Mouse (Mus musculus) hindbrain, postnatal 0 days (tissue): ENCODE data around the gene Me3. TPM values are rescaled to one million over a fixed set of nuclear protein-coding genes. Genes with fewer than 3 reads are reported as not detected.

Experiments used
- ATAC-seq: fragments of 200-750 bp; cut with Nextera tagmentation; 2 replicates; pipeline ENCODE4 v1.8.0; 2017; ENCODE audit warnings: mild to moderate bottlenecking, moderate TSS enrichment, moderate library complexity
- DNase-seq: peaks from one replicate; pipeline ENCODE4 v3.0.0-alpha.2; 2015; ENCODE audit warnings: low spot score
- H3K27ac ChIP-seq: fragments of 300-500 bp; sonication (generic); 2 replicates; pipeline ENCODE4 v1.5.1; 2014; ENCODE audit warnings: mild to moderate bottlenecking
- H3K27me3 ChIP-seq: fragments of 300-500 bp; sonication (generic); 2 replicates; pipeline ENCODE4 v1.6.1; 2014; ENCODE audit warnings: low read length, mixed read lengths; ENCODE audit not compliant: insufficient read depth
- H3K36me3 ChIP-seq: fragments of 300-500 bp; sonication (generic); 2 replicates; pipeline ENCODE4 v1.6.1; 2014; ENCODE audit warnings: low read length, mixed read lengths; ENCODE audit not compliant: insufficient read depth
- H3K4me1 ChIP-seq: fragments of 300-500 bp; sonication (generic); 2 replicates; pipeline ENCODE4 v1.6.1; 2014; ENCODE audit warnings: antibody characterized with exemption, low read length, mixed read lengths; ENCODE audit not compliant: insufficient read depth
- H3K4me2 ChIP-seq: fragments of 300-500 bp; sonication (generic); 2 replicates; pipeline ENCODE4 v1.6.1; 2014; ENCODE audit warnings: low read depth, mild to moderate bottlenecking, low read length, moderate library complexity, mixed read lengths
- H3K4me3 ChIP-seq: fragments of 300-500 bp; sonication (generic); 2 replicates; pipeline ENCODE4 v1.5.1; 2014; ENCODE audit warnings: low read length
- H3K9ac ChIP-seq: fragments of 300-500 bp; sonication (generic); replicated peaks from 2 replicates; pipeline ENCODE4 v1.6.1; 2014; ENCODE audit warnings: mild to moderate bottlenecking, low read length, moderate library complexity, mixed read lengths
- H3K9me3 ChIP-seq: fragments of 300-500 bp; sonication (generic); 2 replicates; pipeline ENCODE4 v1.6.1; 2016; ENCODE audit warnings: low read length, mixed read lengths
- CTCF ChIP-seq: IDR thresholded peaks from 2 replicates; pipeline ENCODE4 v1.5.1; 2016; ENCODE audit warnings: antibody characterized with exemption, control low read depth, low read depth
- WGBS: fragments of 180-500 bp; shearing (Covaris S2); extraction: QIAGEN DNeasy Blood & Tissue Kit; methylation state at CpG from one replicate; pipeline ENCODE4 v1.1.7; 2014; 5-methylcytosine and 5-hydroxymethylcytosine counted together
- polyA plus RNA-seq: library from polyadenylated mRNA; unstranded; fragments of >200 nt; fragmentation: Nextera tagmentation; extraction: Ambion mirVana; gene quantifications from 2 replicates; pipeline ENCODE4 v1.2.1, GENCODE M21; 2015
- total RNA-seq: library from RNA; depleted of rRNA; stranded (reverse); fragments of >200 nt; gene quantifications from 2 replicates; pipeline ENCODE4 v1.2.3, GENCODE M21; 2014

Me3 gene
- total and polyA plus RNA-seq, 2 experiments from 2014 or later: 23.6 to 30.1 TPM

GRCm38 (mm10) chr7:89798358-89799020 is 166.3 kb downstream of the Me3 start:
- no peaks in the 10 kb centered on the region for H3K27me3 ChIP-seq
- H3K9me3 ChIP-seq: no peaks in the 10 kb centered on the region
- H3K9ac ChIP-seq: no peak overlapping the region
- H3K4me2 ChIP-seq: no peak overlapping the region
- ATAC-seq (no peak), DNase-seq (no peak)
- H3K36me3 ChIP-seq: no peaks in the 10 kb centered on the region
- WGBS: 49% methylated on average over 8 of the region's 8 CpGs
- no peak overlapping the region for H3K4me3 ChIP-seq
- no peak overlapping the region for H3K27ac ChIP-seq
- peaks cover 7% of the 10 kb centered on the region; the same call in 1 of the 2 replicates for H3K4me1 ChIP-seq
- TF ChIP-seq CTCF: no peak

- no peak for DNase-seq
- Histone ChIP-seq H3K9me3 (no peaks in the 10 kb centered on the region), H3K9ac (no peak overlapping the region), H3K4me2 (no peak overlapping the region), H3K4me1 (no peaks in the 10 kb centered on the region), H3K27ac (no peak overlapping the region), H3K36me3 (no peaks in the 10 kb centered on the region), H3K4me3 (no peak overlapping the region), H3K27me3 (no peaks in the 10 kb centered on the region)
- 84% methylated on average over 3 of the region's 3 CpGs for WGBS
- TF ChIP-seq CTCF: no peak
- ATAC-seq: no peak
These were observed 170.3 kb downstream of the Me3 start for GRCm38 (mm10) chr7:89802447-89802846.

- no peak overlapping the region for H3K4me2 ChIP-seq
- H3K36me3 ChIP-seq: no peaks in the 10 kb centered on the region
- DNase-seq (no peak), ATAC-seq (no peak)
- WGBS: 88% methylated on average over 4 of the region's 4 CpGs
- no peak overlapping the region for H3K27ac ChIP-seq
- no peak overlapping the region for H3K9ac ChIP-seq
- no peaks in the 10 kb centered on the region for H3K4me1 ChIP-seq
- H3K27me3 ChIP-seq: no peaks in the 10 kb centered on the region
- TF ChIP-seq CTCF: no peak
- no peaks in the 10 kb centered on the region for H3K9me3 ChIP-seq
- H3K4me3 ChIP-seq: no peak overlapping the region
These were observed 171.8 kb downstream of the Me3 start for GRCm38 (mm10) chr7:89803966-89804365.

GRCm38 (mm10) chr7:89809400-89809799 is 177.2 kb downstream of the Me3 start:
- no peaks in the 10 kb centered on the region for H3K27me3 ChIP-seq
- no peaks in the 10 kb centered on the region for H3K36me3 ChIP-seq
- no peaks in the 10 kb centered on the region for H3K4me1 ChIP-seq
- H3K9ac ChIP-seq: no peak overlapping the region
- ATAC-seq: no peak
- DNase-seq: no peak
- TF ChIP-seq CTCF: no peak
- no peak overlapping the region for H3K4me2 ChIP-seq
- no peak overlapping the region for H3K27ac ChIP-seq
- H3K4me3 ChIP-seq: no peak overlapping the region
- H3K9me3 ChIP-seq: no peaks in the 10 kb centered on the region
- WGBS: 91% methylated on average over 2 of the region's 2 CpGs

GRCm38 (mm10) chr7:89828436-89829065 is 196.4 kb downstream of the Me3 start:
- no peak overlapping the region for H3K27ac ChIP-seq
- no peaks in the 10 kb centered on the region for H3K9me3 ChIP-seq
- H3K4me2 ChIP-seq: no peak overlapping the region
- TF ChIP-seq CTCF: no peak
- 71% methylated on average over 4 of the region's 4 CpGs for WGBS
- no peaks in the 10 kb centered on the region for H3K36me3 ChIP-seq
- 0 out of 2 replicates have a peak, but pooled peaks have one; percentile 10 for ATAC-seq
- H3K9ac ChIP-seq: no peak overlapping the region
- H3K4me3 ChIP-seq: no peak overlapping the region
- H3K27me3 ChIP-seq: no peaks in the 10 kb centered on the region
- no peak for DNase-seq
- no peaks in the 10 kb centered on the region for H3K4me1 ChIP-seq

GRCm38 (mm10) chr7:89829201-89829600 is 197.0 kb downstream of the Me3 start:
- Histone ChIP-seq H3K9ac (no peak overlapping the region), H3K9me3 (no peaks in the 10 kb centered on the region), H3K27me3 (no peaks in the 10 kb centered on the region), H3K4me3 (no peak overlapping the region), H3K4me1 (no peaks in the 10 kb centered on the region), H3K4me2 (no peak overlapping the region), H3K36me3 (no peaks in the 10 kb centered on the region), H3K27ac (no peak overlapping the region)
- TF ChIP-seq CTCF: peak; percentile 58
- DNase-seq: peak; percentile 46
- 58% methylated on average over 7 of the region's 7 CpGs for WGBS
- peak; percentile 70 for ATAC-seq

GRCm38 (mm10) chr7:89833521-89833920 is 201.3 kb downstream of the Me3 start:
- H3K4me2 ChIP-seq: no peak overlapping the region
- no peak for DNase-seq
- H3K9me3 ChIP-seq: no peaks in the 10 kb centered on the region
- 92% methylated on average over 8 of the region's 8 CpGs for WGBS
- no peaks in the 10 kb centered on the region for H3K27me3 ChIP-seq
- no peak for ATAC-seq
- no peaks in the 10 kb centered on the region for H3K36me3 ChIP-seq
- no peak overlapping the region for H3K4me3 ChIP-seq
- H3K27ac ChIP-seq: no peak overlapping the region
- no peak for TF ChIP-seq CTCF
- H3K9ac ChIP-seq: no peak overlapping the region
- H3K4me1 ChIP-seq: no peaks in the 10 kb centered on the region
